Mouse (Mus musculus) gonadal fat pad, adult 2 months (tissue): ENCODE results near the gene Ptprm. TPM values are rescaled to one million over a fixed set of nuclear protein-coding genes. Genes with fewer than 3 reads are reported as not detected.

Experiments used
- DNase-seq: peaks from one replicate; pipeline ENCODE4 v3.0.0-alpha.2; 2012; ENCODE audit warnings: low read depth
- polyA plus RNA-seq: library from polyadenylated mRNA; depleted of rRNA; stranded (reverse); fragments of >200 nt; gene quantifications from 2 replicates; pipeline ENCODE4 v1.2.3, GENCODE M21; 2012

The Ptprm gene
- polyA plus RNA-seq, 1 experiment: 16.9 TPM

- no peak for DNase-seq
Measured at GRCm38 (mm10) chr17:66988014-66988413, 366.2 kb downstream of the Ptprm start.

GRCm38 (mm10) chr17:66981649-66982048 is 372.6 kb downstream of the Ptprm start:
- DNase-seq: no peak

GRCm38 (mm10) chr17:66979971-66980370 is 374.3 kb downstream of the Ptprm start:
- DNase-seq: no peak

- DNase-seq: no peak
Measured at GRCm38 (mm10) chr17:66976490-66976889, 377.8 kb downstream of the Ptprm start.

GRCm38 (mm10) chr17:66972976-66973375 is 381.3 kb downstream of the Ptprm start:
- DNase-seq: no peak

- DNase-seq: no peak
Measured at GRCm38 (mm10) chr17:66960986-66961385, 393.3 kb downstream of the Ptprm start.

GRCm38 (mm10) chr17:66960557-66960956 is 393.7 kb downstream of the Ptprm start:
- no peak for DNase-seq

GRCm38 (mm10) chr17:66959815-66960214 is 394.4 kb downstream of the Ptprm start:
- no peak for DNase-seq

- DNase-seq: no peak
Measured at GRCm38 (mm10) chr17:66958766-66959165, 395.5 kb downstream of the Ptprm start.

- no peak for DNase-seq
Measured at GRCm38 (mm10) chr17:66944498-66944897, 409.8 kb downstream of the Ptprm start.

GRCm38 (mm10) chr17:66943539-66943938 is 410.7 kb downstream of the Ptprm start:
- no peak for DNase-seq

GRCm38 (mm10) chr17:66925611-66926010 is 428.6 kb downstream of the Ptprm start:
- no peak for DNase-seq

- no peak for DNase-seq
Measured at GRCm38 (mm10) chr17:66914696-66915095, 439.6 kb downstream of the Ptprm start.

- DNase-seq: no peak
Measured at GRCm38 (mm10) chr17:66912533-66912932, 441.7 kb downstream of the Ptprm start.

GRCm38 (mm10) chr17:66912120-66912519 is 442.1 kb downstream of the Ptprm start:
- DNase-seq: no peak

GRCm38 (mm10) chr17:66909901-66910300 is 444.4 kb downstream of the Ptprm start:
- DNase-seq: no peak

- no peak for DNase-seq
Measured at GRCm38 (mm10) chr17:66908921-66909320, 445.3 kb downstream of the Ptprm start.

- DNase-seq: no peak
Measured at GRCm38 (mm10) chr17:66894181-66894580, 460.1 kb downstream of the Ptprm start.

- no peak for DNase-seq
Measured at GRCm38 (mm10) chr17:66891916-66892315, 462.3 kb downstream of the Ptprm start.

- DNase-seq: no peak
Measured at GRCm38 (mm10) chr17:66891067-66891862, 463.0 kb downstream of the Ptprm start.

- no peak for DNase-seq
Measured at GRCm38 (mm10) chr17:66882304-66882703, 472.0 kb downstream of the Ptprm start.

- no peak for DNase-seq
Measured at GRCm38 (mm10) chr17:66880969-66881701, 473.1 kb downstream of the Ptprm start.

GRCm38 (mm10) chr17:66879151-66879550 is 475.1 kb downstream of the Ptprm start:
- no peak for DNase-seq
